Mouse (Mus musculus) heart, adult 8-10 months (tissue): ENCODE data around the gene Cdipt. TPM values are rescaled to one million over a fixed set of nuclear protein-coding genes. Genes with fewer than 3 reads are reported as not detected.

Experiments
- DNase-seq: peaks from one replicate; pipeline ENCODE4 v3.0.0; 2022; ENCODE audit warnings: low spot score
- total RNA-seq, 4 experiments: library from RNA; stranded (reverse); gene quantifications; 2 replicates each; pipeline ENCODE4 v1.2.4; 2022

Cdipt gene
- total RNA-seq, 4 experiments from 2014 or later, result 45.9 to 53.7 (median 50.7) TPM

GRCm38 (mm10) chr7:127012845-127013244 lies 37.1 kb downstream of the Cdipt start:
- DNase-seq, result no peak

GRCm38 (mm10) chr7:127013385-127013784 lies 37.7 kb downstream of the Cdipt start:
- no peak for DNase-seq

DNA sequence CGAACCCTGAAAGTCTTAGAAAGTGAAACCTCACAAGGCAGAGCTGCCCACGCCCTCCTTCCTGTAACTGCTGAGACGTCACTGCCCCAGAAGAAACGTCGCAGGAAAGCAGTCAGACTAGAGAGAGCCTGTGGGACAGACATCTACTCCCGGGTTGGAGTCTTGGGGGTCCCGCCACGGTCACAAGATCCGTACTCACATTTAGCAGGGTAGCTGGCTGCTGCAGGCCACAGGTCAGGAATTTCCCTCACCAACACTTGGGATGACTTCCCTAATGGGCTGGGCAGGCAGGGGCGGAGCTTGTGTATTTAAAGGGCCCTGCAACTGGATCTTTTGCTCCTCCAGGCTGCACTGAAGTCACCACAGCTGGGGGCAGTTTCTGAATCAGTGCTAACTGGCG lies 38.6 kb downstream of the Cdipt start, which contains the start of gene Mvp:
Gene Mvp (minus strand): TSS at position 302 of the 400 bp plus-strand sequence.
- peak; percentile 87 for DNase-seq

DNA sequence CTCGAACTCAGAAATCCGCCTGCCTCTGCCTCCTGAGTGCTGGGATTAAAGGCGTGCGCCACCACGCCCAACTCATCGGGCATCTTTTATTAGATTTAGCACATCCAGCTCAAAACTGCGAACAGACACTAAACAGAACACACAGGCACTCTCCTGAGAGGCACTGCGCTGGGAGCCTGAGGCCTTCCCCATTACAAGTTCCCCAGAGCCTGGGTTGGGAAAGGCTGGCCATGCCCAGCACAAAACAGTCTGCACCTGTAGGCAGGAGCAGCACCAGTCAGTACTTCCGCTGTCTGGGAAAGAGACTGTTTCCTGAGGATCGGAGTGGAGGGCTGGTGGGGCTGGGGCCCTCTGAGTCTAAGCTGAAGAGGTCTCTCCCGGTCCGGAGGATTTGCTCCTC lies 39.3 kb downstream of the Cdipt start:
- DNase-seq, result no peak

DNA sequence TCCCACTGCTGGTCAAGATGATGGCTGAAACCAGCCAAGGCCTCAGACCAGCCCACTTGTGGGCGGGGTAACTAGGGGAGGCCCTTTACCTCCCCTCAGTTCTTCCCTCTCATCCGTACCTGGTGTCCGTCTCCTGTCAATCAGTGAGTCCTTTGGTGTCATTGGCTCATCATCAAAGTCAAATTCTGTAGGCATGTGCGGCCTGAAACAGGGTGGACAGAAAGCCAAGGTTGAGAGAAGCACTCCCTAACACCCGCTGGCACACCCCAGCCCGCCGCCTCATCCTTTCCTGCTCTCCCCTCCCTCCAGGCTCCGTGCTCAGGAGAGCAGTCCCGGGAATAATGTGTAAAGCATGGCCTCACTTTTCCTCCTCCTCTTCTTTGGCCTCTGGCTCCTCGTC lies 40.4 kb downstream of the Cdipt start:
- DNase-seq, result no peak

DNA sequence TGATC lies 40.6 kb downstream of the Cdipt start, which contains the start of gene Pagr1b:
Gene Pagr1b (minus strand): TSS at position 4 of the 5 bp plus-strand sequence.
- DNase-seq, result no peak

DNA sequence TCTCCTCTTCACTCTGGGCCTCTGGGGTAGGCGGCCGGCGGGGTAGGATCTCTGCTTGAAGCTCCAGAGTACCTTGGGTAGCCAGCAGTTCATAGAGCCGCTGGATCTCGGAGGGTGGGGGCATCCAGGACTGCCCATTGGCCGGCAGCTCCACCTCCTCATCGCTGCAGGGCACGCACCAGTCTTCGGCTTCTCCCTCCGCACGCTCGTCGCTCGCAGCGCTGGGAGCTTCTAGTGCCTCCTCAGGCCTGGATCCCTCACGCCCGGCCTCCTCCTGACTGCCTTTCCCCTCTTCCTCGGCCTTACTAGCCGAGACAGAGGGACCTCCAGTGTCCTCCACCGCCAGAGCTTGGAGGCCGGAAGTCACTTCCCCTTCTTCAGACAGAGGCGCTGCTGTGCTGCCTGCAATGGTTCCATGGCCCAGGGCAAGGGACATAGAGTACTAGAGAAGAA lies 40.8 kb downstream of the Cdipt start:
- DNase-seq, result no peak

GRCm38 (mm10) chr7:127016971-127017949 lies 41.5 kb downstream of the Cdipt start, which contains the start of gene Pagr1a:
Gene Pagr1a (minus strand): TSS chr7:127017352.
- peak; percentile 97 for DNase-seq

DNA sequence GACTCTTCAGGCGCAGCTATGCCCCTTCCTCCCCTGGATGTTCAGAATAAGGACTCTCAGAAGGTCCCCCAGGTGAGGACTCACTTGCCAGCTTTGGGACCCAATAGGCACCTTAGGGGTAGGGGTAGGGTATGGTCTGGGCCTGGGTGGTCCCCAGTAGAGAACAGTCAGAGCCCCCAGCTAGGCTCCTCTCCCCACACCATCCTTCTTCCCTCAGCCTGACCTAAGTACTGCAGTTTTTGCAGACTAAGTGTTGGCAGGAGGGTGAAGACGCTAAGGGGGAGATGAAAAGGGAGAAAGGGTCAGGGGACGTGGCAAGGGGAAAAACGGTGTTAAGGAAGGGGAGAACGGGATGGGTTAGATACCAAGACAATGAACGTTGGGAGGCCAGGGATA lies 42.2 kb downstream of the Cdipt start:
- no peak for DNase-seq

DNA sequence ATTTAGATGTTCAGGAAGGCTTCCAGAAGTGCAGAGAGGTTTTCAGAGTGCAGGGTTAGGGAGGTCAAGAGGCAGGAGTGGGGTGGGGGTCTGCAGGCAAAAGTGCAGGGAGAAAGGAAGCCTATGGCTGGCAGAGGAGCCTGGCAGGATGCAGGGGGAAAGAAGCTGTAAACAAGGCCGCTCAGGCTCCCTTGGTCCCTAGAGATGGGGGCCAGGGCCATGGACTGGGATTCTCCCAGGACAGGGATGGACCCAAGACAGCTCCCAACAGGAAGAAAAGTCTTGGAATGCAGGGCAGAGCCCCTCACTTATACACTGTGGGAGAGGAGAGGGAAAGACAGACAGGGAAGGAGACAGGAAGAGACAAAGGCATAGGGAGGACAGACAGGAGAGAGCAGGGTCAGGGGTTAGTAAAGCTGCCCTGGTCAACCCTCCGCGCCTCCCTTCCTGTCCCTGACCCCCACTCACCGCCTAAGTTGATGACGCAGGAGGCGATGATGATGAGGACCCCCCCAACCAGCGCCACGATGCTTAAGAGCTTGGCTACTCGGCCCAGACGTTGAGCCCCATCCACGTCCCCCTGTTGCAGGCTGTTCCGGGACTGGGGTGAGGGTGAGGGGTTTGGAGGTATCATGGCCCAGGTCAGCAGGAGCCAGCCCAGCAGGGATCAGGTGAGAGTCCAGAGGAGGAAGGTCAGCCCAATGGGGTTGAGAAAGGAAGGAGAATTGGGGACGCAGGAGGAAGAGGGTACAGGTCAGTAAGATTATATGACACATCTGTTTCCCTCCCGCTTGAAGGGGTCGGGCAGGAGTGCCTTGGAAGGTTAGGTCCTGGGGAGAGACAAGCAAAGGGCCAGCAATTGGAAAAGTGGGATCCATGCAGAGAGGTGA lies 42.9 kb downstream of the Cdipt start:
- no peak for DNase-seq

GRCm38 (mm10) chr7:127019306-127019960 lies 43.7 kb downstream of the Cdipt start:
- no peak for DNase-seq

DNA sequence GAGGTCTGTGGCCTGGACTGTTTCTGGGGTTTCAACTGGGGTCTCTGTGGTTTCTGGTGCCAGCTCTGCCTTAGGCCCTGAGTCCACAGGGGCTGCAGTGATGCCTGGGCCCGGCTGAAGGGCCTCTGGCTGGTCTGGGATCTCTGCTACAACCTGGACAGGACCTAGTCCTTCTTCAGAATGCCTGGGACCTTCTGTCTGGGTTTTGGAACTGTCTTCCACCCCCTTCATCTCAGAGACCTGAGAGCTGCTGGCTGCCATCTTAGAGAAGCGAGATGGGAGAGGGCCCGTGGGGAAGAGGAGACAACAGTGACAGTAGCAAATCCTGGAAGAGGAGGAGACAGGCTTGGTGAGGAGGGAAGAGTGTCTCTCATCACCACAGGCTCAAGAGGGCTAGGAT lies 44.3 kb downstream of the Cdipt start:
- no peak for DNase-seq

DNA sequence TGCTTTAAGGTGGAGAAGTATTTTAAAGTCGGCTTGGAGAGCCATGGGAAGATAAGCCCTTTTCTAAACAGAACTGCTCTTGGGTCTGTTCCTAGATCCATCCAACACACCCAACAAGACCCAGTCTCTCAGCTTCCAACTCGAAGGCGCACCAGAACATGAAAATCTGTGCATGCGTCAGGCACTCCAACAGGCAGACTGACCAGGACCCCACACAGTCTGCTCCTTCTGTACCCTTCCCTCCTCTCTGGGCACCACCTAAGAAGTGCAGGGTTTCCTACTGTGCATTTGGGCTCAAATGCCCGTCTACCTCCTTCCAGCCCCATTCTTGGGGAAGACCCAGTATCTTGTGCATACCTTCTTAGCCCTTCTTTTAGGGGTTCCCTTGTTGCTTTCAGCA lies 44.8 kb downstream of the Cdipt start:
- no peak for DNase-seq

GRCm38 (mm10) chr7:127020901-127021562 lies 45.3 kb downstream of the Cdipt start, which contains the start of the genes Gm42742 and Prrt2:
Gene Gm42742 (minus strand): TSS chr7:127021097.
Gene Prrt2 (minus strand): TSS chr7:127021211.
- no peak for DNase-seq

DNA sequence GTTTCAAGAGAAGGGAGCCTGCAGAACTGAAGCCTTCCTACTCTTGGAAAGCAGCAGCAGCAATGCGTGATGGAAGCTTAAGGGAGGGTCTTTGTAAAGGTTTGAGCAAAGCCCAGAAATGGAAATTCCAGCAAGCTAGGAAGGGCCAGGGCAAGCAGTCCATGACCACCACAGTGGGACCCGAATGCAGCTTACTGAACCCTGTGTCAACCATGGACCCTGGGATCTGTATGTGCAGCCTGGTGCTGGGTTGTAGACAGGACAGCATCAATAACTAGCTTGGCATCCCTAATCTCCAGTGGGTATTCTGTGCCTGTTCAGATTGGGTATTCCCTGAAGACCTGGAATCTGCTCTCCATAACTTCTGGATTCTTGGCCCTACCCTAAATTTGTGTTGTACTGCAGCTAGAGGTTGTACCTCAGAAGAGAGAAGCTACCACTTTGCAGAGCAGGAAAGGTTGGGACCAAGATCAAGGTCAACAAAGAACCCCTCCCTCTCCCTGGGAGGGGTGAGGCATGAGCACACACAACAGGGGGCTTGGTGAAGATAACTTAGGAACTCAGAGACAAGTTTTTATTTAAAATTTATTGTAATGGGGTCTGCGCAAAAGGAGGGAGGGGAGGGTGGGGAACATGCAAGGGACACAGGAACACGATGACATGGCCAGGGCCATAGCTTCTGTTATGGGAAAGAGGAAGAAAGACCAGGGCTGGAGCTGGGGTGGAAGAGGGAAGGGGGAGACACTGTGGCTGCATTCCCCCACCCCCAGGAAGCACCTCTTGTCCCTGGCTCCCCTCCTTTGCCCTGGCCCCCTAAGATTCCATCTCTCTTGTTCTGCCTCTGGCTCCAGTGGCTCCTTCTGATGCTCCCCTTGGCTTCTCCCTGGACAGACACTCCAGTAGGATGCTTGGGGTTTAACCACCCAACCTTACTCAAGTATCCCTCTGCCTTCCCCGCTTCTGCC lies 46.1 kb downstream of the Cdipt start:
- DNase-seq, result no peak

GRCm38 (mm10) chr7:127022528-127023271 lies 47.0 kb downstream of the Cdipt start:
- no peak for DNase-seq

- no peak for DNase-seq
Measured at GRCm38 (mm10) chr7:127023272-127023691, 47.6 kb downstream of the Cdipt start.

- no peak for DNase-seq
Measured at GRCm38 (mm10) chr7:127023896-127024690, 48.4 kb downstream of the Cdipt start.
